Mouse (Mus musculus): ENCODE measurements around the gene 2410002F23Rik.
"Not testable (repeated sequence)": the region's sequence is repeated elsewhere in the genome, so short reads cannot be mapped to it uniquely, and the experiment has no call there.

The 2410002F23Rik gene

GRCm38 (mm10) chr7:44262791-44263643, 16.5 kb downstream of the 2410002F23Rik start:
- DNase-seq = peak; percentile 96 to 97

DNA sequence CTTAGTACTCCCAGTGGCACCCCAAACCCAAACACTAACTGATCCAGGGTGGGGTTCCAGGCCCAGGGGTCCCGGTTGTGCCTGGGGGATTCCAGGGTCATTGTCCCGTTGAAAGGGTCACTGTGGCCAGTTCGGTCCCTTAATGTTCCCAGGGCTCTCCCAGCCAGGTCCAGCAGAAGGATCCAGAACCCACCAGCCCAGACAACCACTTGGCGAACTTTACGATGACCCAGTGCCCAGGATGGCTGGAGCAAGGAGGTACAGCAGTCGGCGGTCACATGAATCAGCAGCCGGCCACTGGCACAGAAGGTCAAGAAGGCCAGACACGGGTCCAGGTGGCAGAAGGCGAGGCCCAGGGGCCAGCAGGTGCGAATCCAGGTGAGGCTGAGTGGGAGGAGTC, 21.6 kb downstream of the 2410002F23Rik start:
- no peak for DNase-seq

- no peak for DNase-seq
Measured at GRCm38 (mm10) chr7:44269397-44269796, 22.9 kb downstream of the 2410002F23Rik start.

DNA sequence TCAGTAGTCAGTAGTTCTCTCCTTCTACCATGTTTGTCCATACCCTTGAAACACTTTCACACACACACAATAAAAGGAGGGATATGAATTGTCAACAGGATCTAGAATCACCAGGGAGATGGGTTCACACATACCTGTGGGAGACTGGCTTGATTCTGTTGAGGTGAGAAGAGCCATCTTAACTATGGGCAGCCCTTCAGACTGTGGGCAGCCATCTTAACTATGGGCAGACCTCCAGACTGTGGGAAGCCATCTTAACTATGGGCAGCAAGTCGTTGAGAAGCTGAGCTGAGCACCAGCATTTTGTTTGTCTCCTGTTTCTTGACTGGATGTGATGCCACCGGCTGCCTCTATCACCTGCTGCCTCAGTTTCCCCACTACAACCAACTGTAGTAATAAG, 24.8 kb downstream of the 2410002F23Rik start:
- DNase-seq = peak; percentile 22 to 23

DNA sequence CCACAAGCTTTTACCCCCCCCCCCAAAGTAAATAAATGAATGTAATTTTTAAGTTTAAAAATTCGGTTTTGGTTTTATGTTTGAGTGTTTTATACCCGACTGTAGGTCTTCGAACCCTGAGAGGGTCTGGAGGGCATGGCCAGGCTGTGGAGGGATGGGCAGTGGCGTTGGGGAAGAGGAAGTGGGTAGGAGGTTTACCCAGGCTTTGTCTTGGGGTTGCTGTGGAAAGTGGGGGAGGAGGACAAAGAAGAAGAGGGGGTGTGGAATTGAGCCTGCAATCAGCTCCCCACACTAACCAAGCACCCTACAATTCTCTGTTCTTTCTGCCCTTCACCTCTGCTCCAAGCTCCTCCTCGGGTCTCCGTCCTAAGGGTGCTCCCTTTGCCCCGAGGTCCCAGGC, 26.0 kb downstream of the 2410002F23Rik start:
- no peak for DNase-seq

DNA sequence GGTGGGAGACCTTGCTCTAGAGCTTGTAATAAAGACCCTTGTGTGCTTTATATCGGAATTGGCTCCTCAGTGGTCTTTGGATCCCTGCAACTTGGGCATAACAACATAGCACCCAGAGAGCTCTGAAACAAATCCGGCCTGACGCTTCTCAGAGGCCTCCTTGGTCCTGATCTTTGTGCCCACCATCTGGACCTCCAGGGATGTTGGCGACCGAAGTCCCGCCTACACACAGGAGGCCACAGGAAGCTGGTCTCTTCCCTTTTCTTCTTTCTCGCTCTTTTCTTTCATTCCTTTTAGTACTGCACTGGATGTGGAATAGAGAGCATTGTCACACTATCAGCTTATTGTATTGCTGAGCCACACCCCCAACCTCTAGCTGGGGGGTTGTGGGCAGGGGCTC, 26.9 kb downstream of the 2410002F23Rik start:
- no peak for DNase-seq

DNA sequence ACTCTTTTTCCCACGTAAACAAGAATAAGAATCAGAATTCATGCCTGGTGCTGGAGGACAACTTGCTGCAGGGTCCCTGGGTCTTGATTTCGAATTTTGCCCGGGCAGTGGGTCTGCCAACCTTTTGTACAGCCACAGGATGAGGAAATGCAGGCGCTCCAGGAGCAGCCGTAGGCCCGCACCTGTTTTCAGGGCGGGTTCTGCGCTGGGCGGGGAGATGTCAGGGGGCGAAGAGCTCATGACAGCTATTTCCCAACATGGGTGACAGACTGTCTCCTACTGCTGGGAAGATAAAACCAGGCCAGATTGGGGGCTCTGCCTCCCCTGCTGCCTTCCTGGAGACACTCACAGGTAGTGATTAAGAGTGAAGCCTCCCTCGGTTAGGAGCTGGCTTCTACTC, 27.6 kb downstream of the 2410002F23Rik start:
- no peak for DNase-seq

- no peak for DNase-seq
Measured at GRCm38 (mm10) chr7:44275546-44275945, 29.0 kb downstream of the 2410002F23Rik start.

GRCm38 (mm10) chr7:44276461-44277249, 30.1 kb downstream of the 2410002F23Rik start:
- no peak for DNase-seq

GRCm38 (mm10) chr7:44277250-44277622, 30.7 kb downstream of the 2410002F23Rik start:
- peak; percentile 51 to 56 for DNase-seq

GRCm38 (mm10) chr7:44280959-44281358, 34.4 kb downstream of the 2410002F23Rik start:
- DNase-seq = no peak

- no peak for DNase-seq
Measured at GRCm38 (mm10) chr7:44281586-44281985, 35.1 kb downstream of the 2410002F23Rik start.

DNA sequence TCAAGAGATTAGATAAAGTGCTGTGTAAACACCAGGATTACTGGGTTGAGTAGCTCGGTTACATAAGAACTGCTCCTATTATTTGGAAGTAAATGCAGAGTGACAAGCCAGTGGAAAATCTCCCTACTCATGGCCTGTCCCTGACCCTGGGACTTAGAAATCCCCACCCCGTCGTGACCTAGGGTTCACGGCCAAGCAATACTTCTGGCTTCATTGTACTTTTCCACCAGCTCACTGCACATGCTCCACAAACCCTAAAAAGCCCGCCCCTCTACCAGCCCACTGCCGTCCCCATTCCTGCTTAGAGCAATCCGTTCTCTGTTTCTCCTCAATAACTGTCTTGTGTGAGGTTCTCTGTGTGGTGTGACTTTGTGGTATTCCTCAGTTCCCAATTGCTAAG, 41.2 kb downstream of the 2410002F23Rik start:
- DNase-seq = no peak

DNA sequence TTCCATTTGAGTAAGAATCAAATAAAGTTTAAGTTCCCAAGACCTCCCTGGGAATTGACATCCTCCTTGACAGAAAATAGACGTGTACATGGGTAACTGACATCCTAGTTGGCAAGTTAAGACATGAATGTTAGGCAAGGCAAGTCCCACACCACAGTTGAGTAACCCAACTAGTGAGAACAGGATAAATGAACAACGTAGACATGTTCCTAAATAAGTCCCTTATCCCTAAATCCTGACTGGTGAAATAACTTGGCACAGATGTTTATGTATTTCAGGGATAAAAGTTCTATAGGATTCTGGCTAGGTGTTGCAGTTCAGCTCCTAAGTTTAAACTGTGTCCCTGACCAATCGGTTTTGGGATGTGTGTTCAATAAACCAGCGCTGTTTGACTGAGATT, 44.5 kb downstream of the 2410002F23Rik start:
- DNase-seq = no peak

DNA sequence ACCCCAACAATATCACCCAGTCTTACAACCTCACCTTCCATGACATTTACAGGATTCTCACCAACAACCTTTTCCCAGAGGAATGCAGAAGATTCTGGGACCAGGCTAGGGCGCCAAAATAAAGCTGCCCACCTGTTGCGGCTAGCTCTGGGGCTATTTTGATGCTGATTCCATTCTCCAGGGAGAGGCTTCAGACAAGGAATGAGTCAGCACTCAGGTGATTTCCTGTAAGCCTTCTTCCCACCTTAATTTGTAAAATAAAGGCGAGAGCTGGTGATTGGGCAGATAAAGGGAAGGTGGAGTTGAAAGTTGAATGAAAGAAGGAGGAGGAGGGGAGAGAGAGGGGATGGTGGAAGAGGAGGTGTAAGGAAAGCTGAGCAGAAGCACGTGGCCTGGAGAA, 44.9 kb downstream of the 2410002F23Rik start:
- no peak for DNase-seq

DNA sequence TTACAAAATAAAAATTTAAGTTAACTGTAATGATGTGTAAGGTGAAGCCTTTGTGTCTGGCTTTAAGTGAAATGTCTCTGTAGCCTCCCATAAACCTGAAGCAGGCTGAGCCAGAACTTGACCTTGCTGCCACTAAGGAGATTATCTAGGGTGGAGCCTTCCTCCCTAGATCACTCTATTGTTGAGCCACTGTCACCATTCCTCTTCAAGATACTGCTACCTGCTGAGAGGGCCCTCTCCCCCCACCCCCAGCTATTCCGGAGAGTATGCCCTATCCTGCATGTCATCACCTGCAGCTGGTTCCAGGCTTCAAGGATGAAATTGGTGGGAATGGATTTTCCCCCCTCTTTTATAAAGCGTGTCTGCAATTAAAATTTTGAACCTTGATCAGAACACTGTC, 51.0 kb downstream of the 2410002F23Rik start:
- not testable (repeated sequence) for DNase-seq

Measured in kidney, postnatal 4 days (tissue).